Mouse (Mus musculus) right cerebral cortex, postnatal 10 days (tissue): Measurements from ENCODE around the gene Ribc2.

Source experiments
- DNase-seq, 2 experiments: peaks; one replicate each; pipeline ENCODE4 v3.0.0; 2021; ENCODE audit warnings: low spot score in 2 of 2

Ribc2 gene

GRCm38 (mm10) chr15:85179528-85180180 lies 47.8 kb downstream of the Ribc2 start:
- DNase-seq = peak in 1 of 2 experiments; percentile 39

DNA sequence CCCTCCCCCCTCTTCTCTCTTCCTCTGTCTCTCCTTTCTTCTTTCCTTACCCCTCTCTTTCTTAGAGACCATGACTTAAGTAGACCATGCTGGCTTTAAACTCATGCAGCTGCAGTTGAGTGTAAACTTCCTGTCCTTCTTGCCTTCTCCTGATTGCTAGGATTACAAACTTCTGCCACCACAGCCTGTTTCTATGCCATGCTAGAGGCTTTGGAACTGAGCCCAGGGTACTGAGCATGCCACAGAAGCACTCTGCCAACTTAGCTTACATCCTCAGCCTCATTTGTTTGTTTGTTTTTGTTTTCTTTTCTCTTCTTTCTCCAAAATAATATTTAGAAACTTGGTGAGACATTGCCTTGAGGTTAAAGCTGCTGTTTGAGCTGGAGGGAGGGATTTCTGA lies 48.5 kb downstream of the Ribc2 start:
- no peak for DNase-seq

DNA sequence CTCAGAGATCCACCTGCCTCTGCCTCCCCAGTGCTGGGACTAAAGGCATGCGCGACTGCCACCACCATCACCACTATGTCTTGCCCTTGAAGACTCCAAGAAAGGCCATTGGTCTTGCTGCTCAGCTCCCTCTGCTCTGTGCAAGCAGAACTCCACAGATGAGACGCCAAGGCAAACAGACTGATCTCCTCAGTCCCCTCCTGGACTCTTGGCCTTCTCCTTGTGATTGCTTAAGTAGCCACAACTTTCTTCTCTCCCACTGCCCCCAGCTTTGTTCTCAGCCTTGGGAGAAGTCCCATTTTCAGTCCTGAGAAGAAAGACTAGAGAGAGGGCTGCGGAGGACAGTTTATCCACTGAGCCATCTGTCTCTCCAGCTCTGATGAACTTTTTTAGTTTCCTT lies 50.2 kb downstream of the Ribc2 start:
- DNase-seq = no peak

DNA sequence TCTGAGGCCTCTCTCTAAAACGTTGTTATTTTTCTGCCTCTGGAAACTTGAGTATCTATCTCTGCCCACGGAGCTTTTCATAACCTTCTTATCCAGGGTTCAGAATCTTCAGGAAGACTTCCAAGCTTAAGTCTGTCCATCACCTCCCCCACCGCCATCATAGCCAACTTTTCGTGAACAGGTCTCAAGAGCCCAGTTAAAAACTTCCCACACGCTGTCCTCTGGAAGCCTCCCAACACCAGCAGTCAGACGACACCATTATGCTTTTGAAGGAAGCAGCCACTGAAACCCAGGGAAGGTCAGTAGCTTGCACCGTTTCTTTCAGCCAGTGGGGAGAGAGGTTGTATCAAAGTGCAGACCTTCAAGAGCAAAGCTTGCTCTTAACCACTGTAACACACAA lies 55.0 kb downstream of the Ribc2 start:
- no peak for DNase-seq

DNA sequence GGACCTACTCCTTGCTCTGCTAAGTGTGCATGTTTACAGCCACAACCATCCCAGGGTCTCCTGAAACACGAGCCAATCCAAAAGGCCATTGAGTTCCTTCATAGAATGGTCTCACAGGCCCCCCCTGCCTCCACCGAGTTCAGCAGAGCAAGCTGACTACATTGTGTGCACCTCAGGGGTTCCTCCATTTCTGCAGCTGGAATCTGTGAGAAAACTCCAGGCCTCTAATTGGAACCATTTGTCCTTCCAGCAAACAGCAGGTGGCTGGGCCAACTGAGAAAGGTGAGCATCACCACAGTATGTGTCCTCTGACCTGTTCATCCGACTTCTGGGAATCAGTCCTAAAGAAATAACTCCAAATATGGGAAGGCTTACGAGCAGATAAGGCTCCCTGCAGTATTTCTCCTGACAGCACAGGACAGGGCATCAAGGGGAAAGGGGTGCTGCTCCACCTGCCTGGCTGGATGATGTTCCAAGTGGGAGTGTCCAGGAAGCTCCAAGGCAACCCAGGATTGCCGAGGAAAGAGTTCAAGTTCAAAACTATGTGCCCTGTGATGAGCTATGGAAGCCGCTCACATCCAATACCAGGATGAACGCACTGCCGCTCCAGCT lies 56.4 kb downstream of the Ribc2 start:
- no peak for DNase-seq
